ENCODE assay signal across 23 mouse cellular contexts in the genomic region with DNA sequence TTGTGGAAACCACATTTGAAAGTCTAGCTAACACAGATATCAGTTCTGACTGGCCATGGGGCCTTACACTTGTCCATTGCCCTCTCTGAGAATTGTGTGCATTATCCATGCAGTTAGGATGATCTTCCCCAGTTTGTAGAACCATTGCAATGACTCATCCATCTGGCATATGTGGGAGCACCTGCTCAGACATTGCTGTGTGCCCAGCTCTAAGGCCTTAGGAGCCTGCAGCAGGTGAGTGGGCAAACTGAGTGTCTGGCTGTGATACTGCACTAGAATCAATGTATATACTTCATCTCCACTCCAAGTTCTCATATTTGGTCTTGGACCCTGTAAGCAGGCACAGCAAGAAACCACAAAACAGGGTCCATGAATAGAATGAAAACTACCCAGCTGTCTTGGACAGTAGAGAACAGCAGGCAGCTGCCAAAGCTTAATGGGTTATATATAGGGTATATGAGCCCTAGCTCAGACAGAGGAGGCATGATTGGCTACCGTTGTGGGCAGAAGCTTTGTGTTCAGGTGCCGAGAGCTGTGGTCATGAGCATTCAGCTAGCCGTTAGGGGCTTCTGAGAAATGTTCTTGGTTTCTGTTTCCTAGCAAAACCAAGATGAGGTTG.
"Had no signal": no experiment of that assay in that cellular context is flagged by ENCODE, and none has a peak within 500 bp of the region (broad histone marks: within the 10 kb centered on the region; RNA-seq: fewer than 3 reads in every experiment).

No protein-coding gene starts in this region.

- H3K27ac ChIP-seq: gastrocnemius, adult 2 months; heart, embryonic 10.5 days; hindbrain, embryonic 13.5 days; hindbrain, embryonic 15.5 days; hindbrain, postnatal 0 days; kidney, embryonic 15.5 days; kidney, postnatal 0 days; limb, embryonic 12.5 days; liver, embryonic 12.5 days; liver, embryonic 14.5 days had no signal

- H3K36me3 ChIP-seq: heart, embryonic 10.5 days; heart, embryonic 12.5 days; hindbrain, embryonic 13.5 days; hindbrain, embryonic 15.5 days; kidney, embryonic 15.5 days; limb, embryonic 12.5 days; liver, embryonic 12.5 days had no signal

- H3K9me3 ChIP-seq: heart, embryonic 10.5 days; hindbrain, embryonic 13.5 days; hindbrain, embryonic 15.5 days; kidney, embryonic 15.5 days; limb, embryonic 12.5 days; liver, embryonic 12.5 days had no signal

- H3K4me1 ChIP-seq: heart, embryonic 10.5 days; heart, embryonic 12.5 days; hindbrain, embryonic 15.5 days; kidney, embryonic 15.5 days; liver, embryonic 12.5 days had no signal

- H3K4me3 ChIP-seq: gastrocnemius, adult 2 months; heart, embryonic 10.5 days; heart, embryonic 12.5 days; hindbrain, embryonic 13.5 days; hindbrain, embryonic 15.5 days; kidney, embryonic 15.5 days; limb, embryonic 12.5 days; liver, embryonic 12.5 days had no signal

- H3K27me3 ChIP-seq: heart, embryonic 12.5 days; hindbrain, embryonic 13.5 days; hindbrain, embryonic 15.5 days; kidney, embryonic 15.5 days; limb, embryonic 12.5 days; liver, embryonic 12.5 days had no signal

- ATAC-seq: hindbrain, postnatal 0 days; intestine, embryonic 16.5 days; liver, embryonic 12.5 days had no signal

- DNase-seq: gastrocnemius, adult 2 months; gastrocnemius, postnatal 10 days; gastrocnemius, postnatal 25 days; heart, adult 18-20 months; heart, postnatal 10 days; kidney, adult 11 months; kidney, adult 2 months; kidney, adult 9 months; kidney, postnatal 14 days; kidney, postnatal 36 days; layer of hippocampus, postnatal 36 days; left cerebral cortex, postnatal 4 days had no signal

- H3K4me2 ChIP-seq: heart, embryonic 12.5 days; hindbrain, embryonic 13.5 days; hindbrain, embryonic 15.5 days; kidney, embryonic 15.5 days; limb, embryonic 12.5 days; liver, embryonic 12.5 days had no signal

- H3K9ac ChIP-seq: heart, embryonic 12.5 days; hindbrain, embryonic 13.5 days; hindbrain, embryonic 15.5 days; kidney, embryonic 15.5 days; limb, embryonic 12.5 days; liver, embryonic 12.5 days; liver, embryonic 14.5 days had no signal
